Mouse (Mus musculus) stomach, embryonic 16.5 days (tissue): ENCODE measurements around the gene Xaf1. TPM values are rescaled to one million over a fixed set of nuclear protein-coding genes. Genes with fewer than 3 reads are reported as not detected.
A peak's percentile ranks its signal among the peaks of the same experiment; 100 is the strongest.

Source experiments
- ATAC-seq: fragments of 200-750 bp; cut with Nextera tagmentation; 2 replicates; pipeline ENCODE4 v1.8.0; 2017; ENCODE audit warnings: moderate number of reproducible peaks, moderate TSS enrichment; ENCODE audit not compliant: insufficient read depth, low FRiP score
- H3K27ac ChIP-seq: fragments of 300-500 bp; sonication (generic); 2 replicates; pipeline ENCODE4 v1.5.1; 2014; ENCODE audit warnings: low read length
- H3K27me3 ChIP-seq: fragments of 300-500 bp; sonication (generic); 2 replicates; pipeline ENCODE4 v1.6.1; 2014; ENCODE audit warnings: low read length, control low read depth, mixed read lengths; ENCODE audit not compliant: control insufficient read depth, insufficient read depth
- H3K36me3 ChIP-seq: fragments of 300-500 bp; sonication (generic); 2 replicates; pipeline ENCODE4 v1.6.1; 2014; ENCODE audit warnings: low read length; ENCODE audit not compliant: control insufficient read depth, insufficient read depth
- H3K4me1 ChIP-seq: fragments of 300-500 bp; sonication (generic); 2 replicates; pipeline ENCODE4 v1.6.1; 2014; ENCODE audit warnings: low read length, control low read depth, mixed read lengths; ENCODE audit not compliant: control insufficient read depth, insufficient read depth
- H3K4me2 ChIP-seq: fragments of 300-500 bp; sonication (generic); 2 replicates; pipeline ENCODE4 v1.6.1; 2014; ENCODE audit warnings: low read depth, low read length, mixed read lengths
- H3K4me3 ChIP-seq: fragments of 300-500 bp; sonication (generic); replicated peaks from 2 replicates; pipeline ENCODE4 v1.5.1; 2014; ENCODE audit warnings: mild to moderate bottlenecking, low read length
- H3K9ac ChIP-seq: fragments of 300-500 bp; sonication (generic); 2 replicates; pipeline ENCODE4 v1.6.1; 2014; ENCODE audit warnings: low read length
- H3K9me3 ChIP-seq: fragments of 300-500 bp; sonication (generic); replicated peaks from 2 replicates; pipeline ENCODE4 v1.6.1; 2016; ENCODE audit warnings: low read length, control low read depth; ENCODE audit not compliant: control insufficient read depth
- WGBS: fragments of 180-500 bp; shearing (Covaris S2); extraction: QIAGEN DNeasy Blood & Tissue Kit; methylation state at CpG from one replicate; pipeline ENCODE4 v1.1.7; 2014; 5-methylcytosine and 5-hydroxymethylcytosine counted together
- polyA plus RNA-seq: library from polyadenylated mRNA; unstranded; fragments of >200 nt; fragmentation: Nextera tagmentation; extraction: Ambion mirVana; gene quantifications from 2 replicates; pipeline ENCODE4 v1.2.1, GENCODE M21; 2015

Xaf1 gene
- polyA plus RNA-seq, 1 experiment from 2014 or later: 4.3 TPM

DNA sequence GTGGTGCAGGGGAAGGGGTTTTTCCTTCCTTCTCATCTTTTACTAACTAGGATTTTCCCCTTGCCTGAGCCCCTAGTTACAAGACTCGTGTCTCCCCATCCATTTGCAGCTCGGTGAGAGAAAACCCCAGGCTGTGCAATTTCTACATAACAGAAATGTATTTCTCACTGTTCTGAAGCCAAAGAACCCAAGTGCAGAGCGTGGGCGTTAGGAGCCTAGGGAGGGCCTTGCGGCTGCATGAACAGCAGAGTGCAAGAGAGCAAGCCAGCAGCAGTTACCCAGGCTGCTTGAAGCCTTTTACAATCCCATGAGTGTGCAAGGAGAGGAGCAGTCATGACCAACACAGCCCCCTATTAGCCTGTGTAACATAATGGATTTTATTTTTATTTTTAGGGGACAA is 6.0 kb downstream of the Xaf1 start:
- no peak for ATAC-seq

DNA sequence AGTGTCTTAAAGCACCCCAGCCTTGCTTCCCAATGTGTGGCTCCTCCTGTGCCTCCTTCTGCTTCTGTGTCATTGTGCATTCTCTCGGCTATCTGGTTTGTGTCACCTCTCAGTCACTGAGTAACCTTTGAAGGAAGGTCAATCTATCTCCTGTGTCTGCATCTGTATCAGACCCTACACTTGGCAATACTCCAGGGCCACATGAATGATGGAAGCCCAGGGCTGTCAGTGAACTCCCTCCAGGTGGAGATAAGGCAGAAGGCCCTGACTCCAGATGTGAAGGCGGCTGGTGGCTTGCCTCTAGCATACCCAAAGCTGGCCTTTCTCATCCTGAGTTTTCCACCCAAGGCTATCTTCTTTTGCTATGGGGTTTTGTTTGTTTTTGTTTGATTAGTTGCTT is 7.6 kb downstream of the Xaf1 start:
- no peaks in the 10 kb centered on the region for H3K4me1 ChIP-seq
- H3K4me3 ChIP-seq: no peak overlapping the region
- H3K27ac ChIP-seq: no peak overlapping the region
- 30% methylated on average over 2 of the region's 2 CpGs for WGBS
- peaks cover 5% of the 10 kb centered on the region for H3K27me3 ChIP-seq
- ATAC-seq: no peak
- H3K4me2 ChIP-seq: no peak overlapping the region
- no peak overlapping the region for H3K9ac ChIP-seq
- H3K36me3 ChIP-seq: no peaks in the 10 kb centered on the region
- no peaks in the 10 kb centered on the region for H3K9me3 ChIP-seq

More for the DNA sequence above, 6.0 kb downstream of the Xaf1 start:
- WGBS: 87% methylated on average over 5 of the region's 5 CpGs
- no peaks in the 10 kb centered on the region for H3K4me1 ChIP-seq
- no peaks in the 10 kb centered on the region for H3K27me3 ChIP-seq
- H3K4me2 ChIP-seq: no peak overlapping the region
- no peaks in the 10 kb centered on the region for H3K9me3 ChIP-seq
- no peak overlapping the region for H3K27ac ChIP-seq
- no peaks in the 10 kb centered on the region for H3K36me3 ChIP-seq
- H3K4me3 ChIP-seq: no peak overlapping the region
- H3K9ac ChIP-seq: no peak overlapping the region

DNA sequence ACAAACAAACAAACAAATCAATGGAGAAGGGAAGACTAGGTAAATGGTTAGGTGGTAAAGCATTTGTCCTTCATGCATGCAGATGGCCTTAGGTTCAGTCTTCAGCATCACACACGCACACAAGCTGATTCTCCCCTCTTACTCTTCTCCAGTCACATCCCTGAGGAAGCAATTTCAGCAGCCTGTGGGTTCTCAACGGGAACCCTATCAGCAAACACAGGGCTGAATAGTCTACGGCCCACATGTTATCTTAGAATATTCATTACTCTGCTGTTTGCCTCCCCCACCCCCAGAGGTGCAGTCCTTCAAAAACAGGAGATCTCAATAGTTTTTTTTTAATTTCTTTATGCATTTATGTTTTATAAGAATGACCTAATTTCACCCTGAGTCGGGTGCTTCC is 9.1 kb downstream of the Xaf1 start:
- peaks cover 17% of the 10 kb centered on the region for H3K27me3 ChIP-seq
- H3K4me3 ChIP-seq: no peak overlapping the region
- no peaks in the 10 kb centered on the region for H3K9me3 ChIP-seq
- no peak overlapping the region for H3K4me2 ChIP-seq
- 75% methylated on average over 4 of the region's 4 CpGs for WGBS
- H3K36me3 ChIP-seq: no peaks in the 10 kb centered on the region
- ATAC-seq: no peak
- H3K9ac ChIP-seq: no peak overlapping the region
- H3K27ac ChIP-seq: no peak overlapping the region
- H3K4me1 ChIP-seq: peaks cover 3% of the 10 kb centered on the region; the same call in 1 of the 2 replicates

DNA sequence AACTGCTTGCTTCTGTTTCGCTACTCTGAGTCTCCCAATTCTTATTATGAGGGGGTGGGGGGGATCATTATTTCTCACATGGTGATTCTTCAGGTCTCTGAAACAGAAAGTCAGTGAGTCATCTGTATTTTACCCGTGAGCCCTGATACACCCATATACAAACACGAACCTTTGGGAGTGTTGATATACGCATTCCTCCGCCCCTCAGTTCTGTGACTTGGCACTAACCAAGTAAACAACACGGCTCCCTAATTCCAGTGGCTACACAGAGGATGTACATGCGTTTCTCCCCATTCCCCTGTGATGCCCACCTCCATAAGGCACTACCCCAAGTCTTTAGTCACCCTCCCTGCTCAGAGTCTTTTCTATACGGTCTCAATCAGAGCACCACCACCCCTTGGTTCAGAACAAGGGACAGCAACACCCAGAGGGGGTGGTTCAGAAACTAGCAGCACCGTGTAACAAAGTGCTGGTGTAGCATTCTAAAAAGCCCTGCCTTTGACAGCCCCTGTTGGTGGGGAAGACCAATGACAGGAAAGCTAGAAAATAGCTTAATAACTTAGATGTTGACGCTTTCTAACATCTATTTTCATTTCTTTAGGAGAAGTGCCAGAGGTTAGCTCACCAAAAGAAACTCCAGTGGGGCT is 10.0 kb downstream of the Xaf1 start:
- no peak for ATAC-seq

DNA sequence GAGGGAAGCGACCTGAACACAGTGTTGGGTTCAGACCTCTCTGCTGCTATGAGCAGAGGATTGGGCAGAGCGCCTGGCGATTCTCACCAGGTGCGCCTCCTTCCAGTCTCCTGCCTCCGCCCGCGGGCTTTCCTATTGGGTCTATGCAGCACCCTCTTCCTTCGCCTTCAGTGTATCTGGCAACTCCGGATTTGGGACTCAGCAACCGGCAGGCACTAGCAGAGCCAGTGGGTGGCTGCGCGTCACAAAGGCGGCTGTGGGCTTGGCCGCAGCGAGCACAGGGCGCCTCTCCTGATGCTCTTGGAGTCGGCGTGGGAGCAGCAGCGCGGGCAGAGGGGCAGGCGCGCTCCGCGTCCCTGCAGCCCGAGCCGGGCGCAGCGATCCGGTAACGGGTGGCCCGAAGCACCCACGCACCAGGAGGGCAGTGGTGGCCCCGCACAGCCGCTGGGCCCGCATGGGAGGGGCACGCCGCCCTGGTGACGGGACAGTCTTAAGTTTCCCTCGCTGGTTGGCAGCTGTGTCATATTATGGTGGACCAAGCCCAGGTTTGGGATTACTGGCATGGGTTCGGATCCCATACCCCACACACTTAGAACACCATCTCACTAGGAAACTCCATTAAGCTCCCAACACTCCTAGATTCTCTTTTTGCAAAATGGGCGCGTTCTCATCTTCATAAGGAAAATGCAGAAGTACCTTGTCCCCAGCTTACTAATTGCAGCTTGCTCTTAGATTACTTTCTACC is 12.9 kb downstream of the Xaf1 start, which contains the start of gene Fbxo39:
TSS of gene Fbxo39 (plus strand) at position 294 of the 745 bp plus-strand sequence.
- no peak for ATAC-seq

More for the DNA sequence above, 10.0 kb downstream of the Xaf1 start:
- Histone ChIP-seq H3K4me1 (peaks cover 3% of the 10 kb centered on the region; the same call in 1 of the 2 replicates), H3K9ac (no peak overlapping the region), H3K27me3 (peaks cover 17% of the 10 kb centered on the region), H3K4me2 (no peak overlapping the region), H3K27ac (no peak overlapping the region), H3K9me3 (no peaks in the 10 kb centered on the region), H3K36me3 (no peaks in the 10 kb centered on the region), H3K4me3 (no peak overlapping the region)
- WGBS: 72% methylated on average over 10 of the region's 10 CpGs

DNA sequence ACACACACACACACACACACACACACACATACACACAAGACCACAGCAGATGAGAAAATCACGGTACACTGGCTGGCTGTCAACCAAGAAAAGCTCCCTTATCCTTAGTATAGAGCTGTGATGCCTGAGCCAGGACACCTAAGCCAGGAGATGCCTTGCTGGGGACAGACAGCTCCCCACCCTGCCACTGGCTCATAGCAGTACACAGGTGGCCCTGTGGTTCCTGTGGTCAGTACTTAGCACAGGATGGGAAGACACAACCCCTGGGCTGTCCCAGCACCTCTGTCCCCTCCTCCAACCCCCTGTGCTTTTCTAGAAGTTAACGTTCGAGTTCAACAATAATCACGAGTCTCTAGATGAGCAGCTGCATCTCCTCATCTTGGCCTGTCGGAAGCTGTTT is 16.6 kb downstream of the Xaf1 start:
- no peaks in the 10 kb centered on the region for H3K36me3 ChIP-seq
- H3K27me3 ChIP-seq: peaks cover 17% of the 10 kb centered on the region
- no peak overlapping the region for H3K27ac ChIP-seq
- WGBS: 38% methylated on average over 5 of the region's 5 CpGs
- H3K4me2 ChIP-seq: no peak overlapping the region
- peaks cover 3% of the 10 kb centered on the region; the same call in 1 of the 2 replicates for H3K4me1 ChIP-seq
- no peaks in the 10 kb centered on the region for H3K9me3 ChIP-seq
- ATAC-seq: no peak
- H3K9ac ChIP-seq: no peak overlapping the region
- no peak overlapping the region for H3K4me3 ChIP-seq

More for the DNA sequence above, 12.9 kb downstream of the Xaf1 start, which contains the start of gene Fbxo39:
- Histone ChIP-seq H3K27me3 (peaks cover 17% of the 10 kb centered on the region), H3K9me3 (no peaks in the 10 kb centered on the region), H3K4me2 (peak within 1 kb of the TSS; percentile 49), H3K9ac (peak within 1 kb of the TSS; percentile 37), H3K4me3 (peak within 1 kb of the TSS; percentile 17), H3K4me1 (peaks cover 3% of the 10 kb centered on the region; the same call in 1 of the 2 replicates), H3K27ac (no peak within 1 kb of the TSS), H3K36me3 (no peaks in the 10 kb centered on the region)
- WGBS: 9% methylated on average over 42 of the region's 42 CpGs

DNA sequence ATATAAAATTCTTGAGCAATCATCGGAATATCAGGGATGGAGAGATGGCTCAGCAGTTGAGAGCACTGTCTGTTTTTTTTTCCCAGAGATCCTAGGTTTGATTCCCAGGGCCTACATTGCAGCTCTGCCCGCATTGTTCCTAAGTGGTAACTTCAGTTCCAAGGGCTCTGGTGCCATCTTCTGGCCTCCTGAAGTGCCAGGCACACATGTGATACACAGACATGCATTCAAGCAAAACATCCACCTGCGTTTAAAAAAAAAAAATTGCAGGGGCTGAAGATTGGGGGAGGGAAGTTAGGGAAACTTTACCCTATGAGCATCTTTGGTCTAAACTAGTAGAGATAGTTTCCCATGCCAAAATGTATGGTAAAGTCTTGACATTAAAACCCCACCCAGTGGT is 23.0 kb downstream of the Xaf1 start:
- no peak for ATAC-seq
- no peak overlapping the region for H3K27ac ChIP-seq
- no peak overlapping the region for H3K9ac ChIP-seq
- no peak overlapping the region for H3K4me2 ChIP-seq
- WGBS: 69% methylated on average over 3 of the region's 3 CpGs
- H3K36me3 ChIP-seq: no peaks in the 10 kb centered on the region
- no peaks in the 10 kb centered on the region for H3K4me1 ChIP-seq
- no peaks in the 10 kb centered on the region for H3K27me3 ChIP-seq
- H3K4me3 ChIP-seq: no peak overlapping the region
- H3K9me3 ChIP-seq: no peaks in the 10 kb centered on the region

DNA sequence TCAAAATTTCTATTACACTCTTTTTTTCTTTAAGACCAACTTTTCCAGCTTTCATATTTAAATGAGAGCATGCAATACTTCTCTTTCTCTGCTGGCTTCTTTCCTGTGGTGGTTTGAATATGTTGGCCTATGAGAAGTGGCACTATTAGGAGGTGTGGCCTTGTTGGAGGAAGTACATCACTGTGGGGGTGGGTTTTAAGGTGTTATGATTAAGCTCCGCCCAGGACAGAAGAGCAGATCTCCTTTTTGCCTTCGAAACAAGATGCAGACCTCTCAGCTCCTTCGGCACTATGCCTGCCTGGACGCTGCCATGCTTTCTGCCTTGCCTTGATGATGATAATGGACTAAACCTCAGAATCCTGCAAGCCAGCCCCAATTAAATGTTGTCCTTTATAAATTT is 24.3 kb downstream of the Xaf1 start:
- ATAC-seq: no peak
- Histone ChIP-seq H3K27me3 (no peaks in the 10 kb centered on the region), H3K36me3 (no peaks in the 10 kb centered on the region), H3K9ac (no peak overlapping the region), H3K4me3 (no peak overlapping the region), H3K4me2 (no peak overlapping the region), H3K27ac (no peak overlapping the region), H3K9me3 (no peaks in the 10 kb centered on the region), H3K4me1 (no peaks in the 10 kb centered on the region)
- 81% methylated on average over 4 of the region's 4 CpGs for WGBS

DNA sequence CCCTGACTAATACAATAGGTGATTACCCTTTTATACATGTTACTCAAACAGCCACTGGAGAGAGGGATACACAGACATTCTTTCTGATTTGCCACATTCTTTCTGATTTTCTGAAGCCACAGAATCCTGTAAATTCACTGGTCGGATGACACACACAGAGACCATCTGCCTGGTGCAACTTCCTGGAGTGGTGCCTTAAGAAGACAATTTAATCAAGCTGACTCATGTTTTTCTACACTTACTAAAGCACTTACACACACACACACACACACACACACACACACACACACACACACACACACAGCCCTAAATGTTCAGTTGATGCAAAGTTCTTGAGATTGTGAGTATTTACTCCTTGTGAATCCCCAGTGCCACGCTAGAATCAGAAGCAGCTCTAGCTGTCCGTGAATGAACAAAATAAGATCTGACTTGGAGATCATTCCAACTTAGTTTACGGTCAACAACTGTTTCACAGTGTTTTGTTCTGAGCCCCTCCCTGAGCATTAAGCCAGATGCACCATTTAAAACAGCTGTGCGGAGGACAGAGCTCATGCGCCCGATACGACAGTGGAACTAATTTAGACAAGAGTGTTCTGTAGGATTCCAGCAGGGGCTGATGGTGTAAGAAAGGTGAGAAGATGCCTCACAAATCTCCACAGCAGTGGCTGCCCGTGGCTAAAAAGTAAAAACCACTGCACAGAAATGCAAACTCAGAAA is 31.7 kb downstream of the Xaf1 start:
- H3K4me3 ChIP-seq: no peak overlapping the region
- ATAC-seq: no peak
- H3K9ac ChIP-seq: no peak overlapping the region
- 68% methylated on average over 9 of the region's 9 CpGs for WGBS
- H3K36me3 ChIP-seq: no peaks in the 10 kb centered on the region
- H3K27me3 ChIP-seq: no peaks in the 10 kb centered on the region
- no peak overlapping the region for H3K27ac ChIP-seq
- H3K9me3 ChIP-seq: no peaks in the 10 kb centered on the region
- H3K4me2 ChIP-seq: no peak overlapping the region
- no peaks in the 10 kb centered on the region for H3K4me1 ChIP-seq
